In the genomic region with DNA sequence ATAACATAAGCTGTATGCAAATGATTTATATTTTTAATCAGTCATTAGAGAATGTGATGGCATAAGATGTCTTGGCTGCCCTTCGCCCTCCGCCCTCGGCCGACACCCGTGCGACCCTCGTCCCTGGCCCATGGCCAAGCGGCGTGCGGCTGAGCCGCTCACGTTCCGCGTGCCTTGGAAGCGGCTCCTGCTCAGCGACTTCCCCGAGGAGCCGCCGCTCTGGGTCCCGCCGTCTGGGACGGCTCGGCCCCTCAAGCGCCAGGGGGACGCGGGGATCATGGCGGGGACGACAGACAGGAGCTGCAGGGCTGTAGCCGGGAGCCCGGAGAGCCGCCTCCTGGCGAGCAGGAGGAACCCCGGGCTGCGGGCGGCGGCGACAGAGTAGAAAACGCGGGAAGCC, we compare ENCODE assay signal across 7 mouse cellular contexts.
DNase-seq lines count a peak whose midpoint lies in the region; ATAC-seq lines count a peak whose summit lies in the region.
"Not testable (repeated sequence)": the region's sequence is repeated elsewhere in the genome, so short reads cannot be mapped to it uniquely, and the experiment has no call there.

No protein-coding gene starts in this region.

- not testable (repeated sequence) for H3K4me3 ChIP-seq in hindbrain, embryonic 13.5 days; lung, embryonic 16.5 days (ENCODE audit: low read length); midbrain, embryonic 13.5 days (replicated peaks); neural tube, embryonic 12.5 days

- ATAC-seq in erythroid progenitor cell, adult 5-6 weeks (replicated peaks; ENCODE audit: low FRiP score, poor library complexity, severe bottlenecking), result 0 out of 2 replicates have a peak, but pooled peaks have one; percentile 34
- peak; percentile 52; the same call in 1 of the 2 replicates for ATAC-seq in frontal cortex, adult (ENCODE audit: low TSS enrichment)
- not testable (repeated sequence) for ATAC-seq in hindbrain, embryonic 13.5 days (ENCODE audit: low FRiP score)
- ATAC-seq in lung, embryonic 16.5 days (ENCODE audit: low read depth), result peak; percentile 20; the same call in 1 of the 2 replicates
- peak; percentile 50; the same call in 1 of the 2 replicates for ATAC-seq in midbrain, embryonic 13.5 days
- ATAC-seq in neural tube, embryonic 12.5 days (ENCODE audit: low FRiP score, low read depth), result 0 out of 2 replicates have a peak, but pooled peaks have one; percentile 29

- 0 out of 2 replicates have a peak overlapping the region, but pooled peaks have one; percentile 2 for H3K4me2 ChIP-seq in hindbrain, embryonic 13.5 days
- not testable (repeated sequence) for H3K4me2 ChIP-seq in lung, embryonic 16.5 days (ENCODE audit: low read depth, low read length); midbrain, embryonic 13.5 days (replicated peaks); neural tube, embryonic 12.5 days (replicated peaks)

- peaks cover 22% of the 10 kb centered on the region for H3K36me3 ChIP-seq in hindbrain, embryonic 13.5 days
- not testable (repeated sequence) for H3K36me3 ChIP-seq in lung, embryonic 16.5 days (ENCODE audit: control insufficient read depth, insufficient read depth, low read length); neural tube, embryonic 12.5 days
- peaks cover 15% of the 10 kb centered on the region for H3K36me3 ChIP-seq in midbrain, embryonic 13.5 days

- H3K27ac ChIP-seq in hindbrain, embryonic 13.5 days; lung, embryonic 16.5 days (ENCODE audit: low read length); midbrain, embryonic 13.5 days; neural tube, embryonic 12.5 days: not testable (repeated sequence)

- H3K9ac ChIP-seq in hindbrain, embryonic 13.5 days; lung, embryonic 16.5 days (ENCODE audit: low read length); midbrain, embryonic 13.5 days (replicated peaks); neural tube, embryonic 12.5 days: not testable (repeated sequence)

- peak; percentile 3 for DNase-seq in thymus, postnatal 14 days

- WGBS in hindbrain, embryonic 13.5 days, result 84% methylated on average over 28 of the region's 39 CpGs
- 64% methylated on average over 27 of the region's 39 CpGs for WGBS in lung, embryonic 16.5 days
- WGBS in midbrain, embryonic 13.5 days, result 55% methylated on average over 36 of the region's 39 CpGs
- 79% methylated on average over 39 of the region's 39 CpGs for WGBS in neural tube, embryonic 12.5 days

- not testable (repeated sequence) for H3K9me3 ChIP-seq in hindbrain, embryonic 13.5 days; lung, embryonic 16.5 days (ENCODE audit: control insufficient read depth, low read length); midbrain, embryonic 13.5 days; neural tube, embryonic 12.5 days

- not testable (repeated sequence) for H3K4me1 ChIP-seq in hindbrain, embryonic 13.5 days (replicated peaks); lung, embryonic 16.5 days (replicated peaks; ENCODE audit: control insufficient read depth, insufficient read depth, low read length); midbrain, embryonic 13.5 days (replicated peaks); neural tube, embryonic 12.5 days

- not testable (repeated sequence) for H3K27me3 ChIP-seq in hindbrain, embryonic 13.5 days; lung, embryonic 16.5 days (ENCODE audit: control insufficient read depth, insufficient read depth, low read depth, low read length); midbrain, embryonic 13.5 days; neural tube, embryonic 12.5 days (replicated peaks)
